Mouse (Mus musculus): ENCODE data around the gene Eps8. TPM values are rescaled to one million over a fixed set of nuclear protein-coding genes. Genes with fewer than 3 reads are reported as not detected.

Eps8 gene
- polyA plus RNA-seq, 1 experiment from 2014 or later, result 61.3 TPM

DNA sequence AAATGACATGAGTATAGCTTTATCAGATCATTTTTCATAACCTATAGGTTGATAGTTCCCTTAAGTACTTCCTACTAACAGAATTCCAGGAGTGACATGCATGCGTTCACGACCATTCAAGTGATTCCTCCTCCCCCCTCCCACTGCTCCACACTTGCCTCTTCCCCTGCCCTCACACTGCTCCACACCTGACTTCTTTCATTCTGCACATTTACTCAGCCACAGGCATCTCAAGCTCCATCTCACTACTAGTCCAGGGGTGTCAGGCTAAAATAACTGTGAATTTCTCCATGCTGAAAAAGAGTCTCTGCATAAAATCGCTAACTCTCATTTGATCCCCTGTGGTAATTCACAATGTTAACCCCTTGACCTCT, 65.4 kb downstream of the Eps8 start:
- H3K9ac ChIP-seq (ENCODE audit: low read length), result no peak overlapping the region
- DNase-seq (ENCODE audit: low spot score) (no peak), ATAC-seq (replicated peaks; ENCODE audit: low FRiP score, low TSS enrichment, low read depth) (no peak)
- H3K9me3 ChIP-seq (ENCODE audit: control insufficient read depth, low read length), result no peaks in the 10 kb centered on the region
- H3K4me2 ChIP-seq (ENCODE audit: low read length), result no peak overlapping the region
- H3K4me1 ChIP-seq (replicated peaks; ENCODE audit: control insufficient read depth, insufficient read depth, low read length), result no peaks in the 10 kb centered on the region
- 76% methylated on average over 3 of the region's 3 CpGs for WGBS
- H3K27ac ChIP-seq (ENCODE audit: low read depth), result no peak overlapping the region
- no peaks in the 10 kb centered on the region for H3K27me3 ChIP-seq (replicated peaks; ENCODE audit: control insufficient read depth, insufficient read depth, low read length)
- H3K4me3 ChIP-seq (ENCODE audit: low read depth, low read length), result no peak overlapping the region
- H3K36me3 ChIP-seq (ENCODE audit: control insufficient read depth, insufficient read depth, low read length), result no peaks in the 10 kb centered on the region

- no peaks in the 10 kb centered on the region for H3K36me3 ChIP-seq (ENCODE audit: control insufficient read depth, insufficient read depth, low read length)
- DNase-seq (ENCODE audit: low spot score) (no peak), ATAC-seq (replicated peaks; ENCODE audit: low FRiP score, low TSS enrichment, low read depth) (no peak)
- no peak overlapping the region for H3K4me2 ChIP-seq (ENCODE audit: low read length)
- no peak overlapping the region for H3K27ac ChIP-seq (ENCODE audit: low read depth)
- H3K9ac ChIP-seq (ENCODE audit: low read length), result no peak overlapping the region
- no peaks in the 10 kb centered on the region for H3K9me3 ChIP-seq (ENCODE audit: control insufficient read depth, low read length)
- WGBS, result 72% methylated on average over 10 of the region's 10 CpGs
- H3K4me3 ChIP-seq (ENCODE audit: low read depth, low read length), result no peak overlapping the region
- H3K27me3 ChIP-seq (replicated peaks; ENCODE audit: control insufficient read depth, insufficient read depth, low read length), result no peaks in the 10 kb centered on the region
- no peaks in the 10 kb centered on the region for H3K4me1 ChIP-seq (replicated peaks; ENCODE audit: control insufficient read depth, insufficient read depth, low read length)
Observed at GRCm38 (mm10) chr6:137588481-137589244, 66.0 kb downstream of the Eps8 start.

- 50% methylated on average over 6 of the region's 6 CpGs for WGBS
- H3K27ac ChIP-seq (ENCODE audit: low read depth), result no peak overlapping the region
- ATAC-seq (replicated peaks; ENCODE audit: low FRiP score, low TSS enrichment, low read depth), result no peak
Observed at GRCm38 (mm10) chr6:137587866-137588265, 66.8 kb downstream of the Eps8 start.

GRCm38 (mm10) chr6:137585229-137585628, 69.4 kb downstream of the Eps8 start:
- no peak for DNase-seq (ENCODE audit: low spot score)
- Histone ChIP-seq H3K4me3 (ENCODE audit: low read depth, low read length) (no peak overlapping the region), H3K27me3 (replicated peaks; ENCODE audit: control insufficient read depth, insufficient read depth, low read length) (no peaks in the 10 kb centered on the region), H3K4me1 (replicated peaks; ENCODE audit: control insufficient read depth, insufficient read depth, low read length) (no peaks in the 10 kb centered on the region), H3K4me2 (ENCODE audit: low read length) (no peak overlapping the region), H3K27ac (ENCODE audit: low read depth) (no peak overlapping the region), H3K36me3 (ENCODE audit: control insufficient read depth, insufficient read depth, low read length) (no peaks in the 10 kb centered on the region), H3K9me3 (ENCODE audit: control insufficient read depth, low read length) (no peaks in the 10 kb centered on the region), H3K9ac (ENCODE audit: low read length) (no peak overlapping the region)
- no peak for ATAC-seq (replicated peaks; ENCODE audit: low FRiP score, low TSS enrichment, low read depth)
- 71% methylated on average over 4 of the region's 4 CpGs for WGBS

More at GRCm38 (mm10) chr6:137587866-137588265, 66.8 kb downstream of the Eps8 start:
- Histone ChIP-seq H3K27me3 (replicated peaks; ENCODE audit: control insufficient read depth, insufficient read depth, low read length) (no peaks in the 10 kb centered on the region), H3K36me3 (ENCODE audit: control insufficient read depth, insufficient read depth, low read length) (no peaks in the 10 kb centered on the region), H3K4me2 (ENCODE audit: low read length) (no peak overlapping the region), H3K9ac (ENCODE audit: low read length) (no peak overlapping the region), H3K9me3 (ENCODE audit: control insufficient read depth, low read length) (no peaks in the 10 kb centered on the region), H3K4me3 (ENCODE audit: low read depth, low read length) (no peak overlapping the region), H3K4me1 (replicated peaks; ENCODE audit: control insufficient read depth, insufficient read depth, low read length) (no peaks in the 10 kb centered on the region)
- no peak for DNase-seq (ENCODE audit: low spot score)

GRCm38 (mm10) chr6:137583056-137583455, 71.6 kb downstream of the Eps8 start:
- no peaks in the 10 kb centered on the region for H3K36me3 ChIP-seq (ENCODE audit: control insufficient read depth, insufficient read depth, low read length)
- H3K4me2 ChIP-seq (ENCODE audit: low read length), result no peak overlapping the region
- 88% methylated on average over 5 of the region's 5 CpGs for WGBS
- H3K4me3 ChIP-seq (ENCODE audit: low read depth, low read length), result no peak overlapping the region
- ATAC-seq (replicated peaks; ENCODE audit: low FRiP score, low TSS enrichment, low read depth) (no peak), DNase-seq (ENCODE audit: low spot score) (no peak)
- H3K27me3 ChIP-seq (replicated peaks; ENCODE audit: control insufficient read depth, insufficient read depth, low read length), result no peaks in the 10 kb centered on the region
- H3K4me1 ChIP-seq (replicated peaks; ENCODE audit: control insufficient read depth, insufficient read depth, low read length), result no peaks in the 10 kb centered on the region
- no peaks in the 10 kb centered on the region for H3K9me3 ChIP-seq (ENCODE audit: control insufficient read depth, low read length)
- H3K9ac ChIP-seq (ENCODE audit: low read length), result no peak overlapping the region
- H3K27ac ChIP-seq (ENCODE audit: low read depth), result no peak overlapping the region

DNA sequence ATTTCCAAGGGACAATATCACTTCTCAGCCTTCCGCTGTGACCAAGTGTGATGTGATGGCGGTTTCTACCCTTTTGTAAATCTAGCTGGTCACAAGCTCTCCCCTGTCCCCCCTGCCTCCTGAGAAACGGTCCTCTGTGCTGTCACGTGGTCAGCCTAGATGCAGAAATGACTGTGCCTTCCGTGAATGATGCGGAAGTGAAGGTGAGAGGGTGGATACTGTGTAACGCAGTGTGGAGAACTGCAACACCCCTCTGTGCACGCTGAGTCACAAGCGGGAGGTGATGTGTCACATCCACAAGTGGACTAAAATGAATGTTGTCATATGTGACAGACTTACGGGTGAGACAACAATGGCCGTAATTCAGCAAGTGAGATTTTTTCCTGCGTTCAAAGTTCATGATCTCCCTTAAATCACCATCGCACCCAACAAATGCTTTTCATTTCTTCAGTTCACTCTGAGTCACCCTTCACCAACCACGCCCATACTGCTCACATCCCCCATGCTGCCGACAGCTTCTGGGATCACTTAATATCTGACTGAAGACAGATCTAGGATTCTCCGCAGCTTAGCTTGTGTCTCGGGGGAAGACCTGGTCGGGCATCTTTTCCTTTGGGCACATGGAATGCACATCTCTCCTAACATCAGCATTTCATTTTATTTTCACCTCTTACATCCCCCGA, 72.3 kb downstream of the Eps8 start:
- Histone ChIP-seq H3K27me3 (replicated peaks; ENCODE audit: control insufficient read depth, insufficient read depth, low read length) (no peaks in the 10 kb centered on the region), H3K36me3 (ENCODE audit: control insufficient read depth, insufficient read depth, low read length) (no peaks in the 10 kb centered on the region), H3K4me2 (ENCODE audit: low read length) (no peak overlapping the region), H3K4me3 (ENCODE audit: low read depth, low read length) (no peak overlapping the region), H3K9ac (ENCODE audit: low read length) (no peak overlapping the region), H3K9me3 (ENCODE audit: control insufficient read depth, low read length) (no peaks in the 10 kb centered on the region), H3K27ac (ENCODE audit: low read depth) (no peak overlapping the region), H3K4me1 (replicated peaks; ENCODE audit: control insufficient read depth, insufficient read depth, low read length) (no peaks in the 10 kb centered on the region)
- DNase-seq (ENCODE audit: low spot score) (no peak), ATAC-seq (replicated peaks; ENCODE audit: low FRiP score, low TSS enrichment, low read depth) (no peak)
- 81% methylated on average over 19 of the region's 19 CpGs for WGBS

GRCm38 (mm10) chr6:137581331-137582010, 73.2 kb downstream of the Eps8 start:
- Histone ChIP-seq H3K4me1 (replicated peaks; ENCODE audit: control insufficient read depth, insufficient read depth, low read length) (no peaks in the 10 kb centered on the region), H3K9me3 (ENCODE audit: control insufficient read depth, low read length) (no peaks in the 10 kb centered on the region), H3K27me3 (replicated peaks; ENCODE audit: control insufficient read depth, insufficient read depth, low read length) (no peaks in the 10 kb centered on the region), H3K27ac (ENCODE audit: low read depth) (no peak overlapping the region), H3K36me3 (ENCODE audit: control insufficient read depth, insufficient read depth, low read length) (no peaks in the 10 kb centered on the region), H3K4me3 (ENCODE audit: low read depth, low read length) (no peak overlapping the region), H3K4me2 (ENCODE audit: low read length) (no peak overlapping the region), H3K9ac (ENCODE audit: low read length) (no peak overlapping the region)
- 72% methylated on average over 6 of the region's 6 CpGs for WGBS
- ATAC-seq (replicated peaks; ENCODE audit: low FRiP score, low TSS enrichment, low read depth) (no peak), DNase-seq (ENCODE audit: low spot score) (no peak)

DNA sequence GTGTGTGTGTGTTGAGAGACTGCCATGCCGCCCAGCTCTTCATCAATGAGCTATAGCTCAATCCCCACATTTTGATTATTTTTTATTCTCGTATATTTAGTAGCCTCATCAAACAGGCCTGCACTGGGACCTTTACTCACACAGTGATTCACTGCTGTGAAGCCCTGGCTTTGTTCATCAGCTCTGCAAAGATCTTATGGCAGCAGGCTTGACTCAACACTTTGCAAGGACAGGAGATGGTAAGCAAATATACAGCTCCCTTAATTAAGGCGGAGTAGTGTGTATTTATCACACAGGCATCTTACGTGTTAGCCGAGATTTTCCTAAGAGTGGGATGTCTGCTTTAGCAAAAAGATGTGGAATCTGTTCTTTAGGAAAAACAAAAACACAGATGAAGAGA, 74.2 kb downstream of the Eps8 start:
- DNase-seq (ENCODE audit: low spot score) (no peak), ATAC-seq (replicated peaks; ENCODE audit: low FRiP score, low TSS enrichment, low read depth) (no peak)
- no peaks in the 10 kb centered on the region for H3K27me3 ChIP-seq (replicated peaks; ENCODE audit: control insufficient read depth, insufficient read depth, low read length)
- H3K9me3 ChIP-seq (ENCODE audit: control insufficient read depth, low read length), result no peaks in the 10 kb centered on the region
- H3K4me1 ChIP-seq (replicated peaks; ENCODE audit: control insufficient read depth, insufficient read depth, low read length), result no peaks in the 10 kb centered on the region
- no peak overlapping the region for H3K4me2 ChIP-seq (ENCODE audit: low read length)
- H3K27ac ChIP-seq (ENCODE audit: low read depth), result no peak overlapping the region
- no peaks in the 10 kb centered on the region for H3K36me3 ChIP-seq (ENCODE audit: control insufficient read depth, insufficient read depth, low read length)
- no peak overlapping the region for H3K9ac ChIP-seq (ENCODE audit: low read length)
- no peak overlapping the region for H3K4me3 ChIP-seq (ENCODE audit: low read depth, low read length)
- 84% methylated on average over 5 of the region's 5 CpGs for WGBS

Measured in intestine, embryonic 14.5 days (tissue).